Mouse (Mus musculus): ENCODE data around the gene Ryr2.

DNA sequence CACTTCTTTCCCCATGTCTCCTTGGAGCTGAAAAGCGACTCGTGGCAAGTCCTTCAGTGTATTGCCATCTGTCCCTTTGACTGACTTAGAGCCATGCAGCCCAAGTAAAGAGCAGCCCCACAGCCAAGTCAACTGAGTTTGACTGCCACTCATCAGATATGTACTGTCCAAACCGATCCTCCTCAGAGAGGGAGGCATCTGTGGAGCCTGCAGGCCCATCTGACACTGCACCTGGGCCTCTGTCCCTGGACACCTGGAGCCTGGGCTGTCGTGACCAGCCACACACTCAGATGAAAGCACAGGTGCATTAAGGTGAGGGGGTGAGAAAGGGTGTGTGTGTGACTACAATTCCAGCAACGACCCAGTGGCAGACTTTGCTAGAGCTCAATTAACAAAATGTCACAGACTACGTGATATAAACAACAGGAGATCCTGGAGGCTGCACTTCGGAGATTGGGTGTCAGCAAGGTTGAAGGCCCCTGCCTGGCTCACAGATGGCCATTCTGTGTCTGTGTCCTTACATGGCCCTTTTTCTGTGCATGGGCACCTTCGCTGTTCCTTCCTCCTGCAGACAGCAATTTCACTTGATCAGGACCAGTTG lies 63.8 kb downstream of the Ryr2 start:
- no peak for TF ChIP-seq CTCF (IDR thresholded peaks at IDR 0.05; ENCODE audit: low read depth, low read length)
- TF ChIP-seq POLR2A (IDR thresholded peaks at IDR 0.05; ENCODE audit: extremely low read depth, insufficient read depth, low read length): no peak
